Mouse (Mus musculus) heart, embryonic 11.5 days (tissue): ENCODE measurements around the gene Selenom. TPM values are rescaled to one million over a fixed set of nuclear protein-coding genes. Genes with fewer than 3 reads are reported as not detected.

ENCODE experiments used
- ATAC-seq: fragments of 200-750 bp; cut with Nextera tagmentation; replicated peaks from 2 replicates; pipeline ENCODE4 v1.8.0; 2017; ENCODE audit warnings: moderate library complexity; ENCODE audit not compliant: insufficient number of reproducible peaks, low FRiP score, low TSS enrichment
- H3K27ac ChIP-seq: fragments of 300-500 bp; sonication (generic); 2 replicates; pipeline ENCODE4 v1.5.1; 2014; ENCODE audit warnings: mild to moderate bottlenecking, low read depth, low read length
- H3K27me3 ChIP-seq: fragments of 300-500 bp; sonication (generic); 2 replicates; pipeline ENCODE4 v1.6.1; 2014; ENCODE audit warnings: mild to moderate bottlenecking, low read length, mixed read lengths; ENCODE audit not compliant: control insufficient read depth, insufficient read depth
- H3K36me3 ChIP-seq: fragments of 300-500 bp; sonication (generic); 2 replicates; pipeline ENCODE4 v1.6.1; 2014; ENCODE audit warnings: mild to moderate bottlenecking, low read length, moderate library complexity, mixed read lengths; ENCODE audit not compliant: control insufficient read depth, insufficient read depth
- H3K4me1 ChIP-seq: fragments of 300-500 bp; sonication (generic); 2 replicates; pipeline ENCODE4 v1.6.1; 2014; ENCODE audit warnings: low read length; ENCODE audit not compliant: control insufficient read depth, insufficient read depth
- H3K4me2 ChIP-seq: fragments of 300-500 bp; sonication (generic); 2 replicates; pipeline ENCODE4 v1.6.1; 2014; ENCODE audit warnings: mild to moderate bottlenecking, moderate library complexity
- H3K4me3 ChIP-seq: fragments of 300-500 bp; sonication (generic); 2 replicates; pipeline ENCODE4 v1.5.1; 2014; ENCODE audit warnings: low read depth, low read length
- H3K9ac ChIP-seq: fragments of 300-500 bp; sonication (generic); 2 replicates; pipeline ENCODE4 v1.6.1; 2014; ENCODE audit warnings: mild to moderate bottlenecking, low read depth, low read length, moderate library complexity
- H3K9me3 ChIP-seq: fragments of 300-500 bp; sonication (generic); replicated peaks from 2 replicates; pipeline ENCODE4 v1.6.1; 2016; ENCODE audit warnings: low read length; ENCODE audit not compliant: control insufficient read depth
- WGBS: fragments of 180-500 bp; shearing (Covaris S2); extraction: QIAGEN DNeasy Blood & Tissue Kit; methylation state at CpG from one replicate; pipeline ENCODE4 v1.1.7; 2014; ENCODE audit not compliant: insufficient replicate concordance; 5-methylcytosine and 5-hydroxymethylcytosine counted together
- polyA plus RNA-seq: library from polyadenylated mRNA; unstranded; fragments of >200 nt; fragmentation: Nextera tagmentation; extraction: Ambion mirVana; gene quantifications from 2 replicates; pipeline ENCODE4 v1.2.1, GENCODE M21; 2014

Gene Selenom
- polyA plus RNA-seq, 1 experiment from 2014 or later = 127 TPM

GRCm38 (mm10) chr11:3546242-3546562 is 31.7 kb downstream of the Selenom start:
- WGBS = 36% methylated on average over 1 of the region's 1 CpGs
- peaks cover 4% of the 10 kb centered on the region; the same call in 1 of the 2 replicates for H3K9me3 ChIP-seq
- peak overlapping the region; percentile 50; the same call in 1 of the 2 replicates for H3K27ac ChIP-seq
- H3K9ac ChIP-seq = no peak overlapping the region
- no peak overlapping the region for H3K4me3 ChIP-seq
- H3K4me1 ChIP-seq = peaks cover 19% of the 10 kb centered on the region
- H3K36me3 ChIP-seq = no peaks in the 10 kb centered on the region
- H3K4me2 ChIP-seq = no peak overlapping the region
- no peak for ATAC-seq
- H3K27me3 ChIP-seq = no peaks in the 10 kb centered on the region

DNA sequence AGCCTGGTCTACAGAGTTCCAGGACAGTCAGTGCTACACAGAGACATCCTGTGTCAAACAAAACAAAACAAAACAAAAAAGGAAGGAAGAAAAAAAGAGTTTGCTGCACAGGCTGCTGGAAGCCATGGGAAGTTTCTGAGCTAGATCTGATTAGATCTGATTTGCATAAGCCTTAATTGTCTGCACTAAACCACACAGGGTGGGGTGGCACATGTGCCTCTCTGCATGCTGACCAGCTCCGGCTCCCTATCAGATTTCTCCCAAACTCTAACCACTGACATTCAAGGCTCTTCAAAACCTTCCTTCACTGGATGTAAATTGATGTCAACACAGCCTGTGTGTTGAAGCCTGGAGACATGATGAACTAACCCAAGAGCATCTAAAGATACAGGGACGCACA is 32.6 kb downstream of the Selenom start:
- Histone ChIP-seq H3K36me3 (no peaks in the 10 kb centered on the region), H3K4me2 (no peak overlapping the region), H3K9me3 (peaks cover 4% of the 10 kb centered on the region; the same call in 1 of the 2 replicates), H3K27me3 (no peaks in the 10 kb centered on the region), H3K4me1 (peaks cover 19% of the 10 kb centered on the region), H3K27ac (no peak overlapping the region), H3K9ac (no peak overlapping the region), H3K4me3 (no peak overlapping the region)
- WGBS = 86% methylated on average over 2 of the region's 2 CpGs
- ATAC-seq = no peak

DNA sequence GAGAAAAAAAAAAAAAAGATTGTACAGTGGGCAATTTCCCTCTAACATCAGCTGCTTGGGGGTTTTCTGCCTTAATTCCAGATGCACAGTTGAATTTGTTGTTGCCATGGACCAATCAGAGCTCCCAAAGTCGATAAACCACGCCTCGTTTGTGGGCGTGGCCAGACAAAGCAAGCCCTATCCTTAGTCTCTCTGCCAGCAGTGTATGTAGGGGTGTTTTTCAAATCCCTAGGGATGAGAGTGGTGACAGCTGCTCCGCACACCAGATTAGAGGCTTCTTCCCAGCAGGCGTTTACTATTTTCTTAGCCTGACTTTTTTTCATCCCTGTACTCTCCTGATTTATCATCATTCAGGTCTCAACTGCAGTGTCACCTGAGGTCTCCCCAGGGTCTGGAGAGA is 33.5 kb downstream of the Selenom start:
- Histone ChIP-seq H3K4me2 (no peak overlapping the region), H3K27ac (no peak overlapping the region), H3K9me3 (peaks cover 4% of the 10 kb centered on the region; the same call in 1 of the 2 replicates), H3K4me1 (peaks cover 17% of the 10 kb centered on the region), H3K9ac (no peak overlapping the region), H3K36me3 (no peaks in the 10 kb centered on the region), H3K4me3 (no peak overlapping the region), H3K27me3 (no peaks in the 10 kb centered on the region)
- 24% methylated on average over 6 of the region's 6 CpGs for WGBS
- ATAC-seq = 0 out of 2 replicates have a peak, but pooled peaks have one; percentile 35

- WGBS = 57% methylated on average over 3 of the region's 3 CpGs
- H3K4me3 ChIP-seq = no peak overlapping the region
- no peaks in the 10 kb centered on the region for H3K36me3 ChIP-seq
- no peaks in the 10 kb centered on the region for H3K27me3 ChIP-seq
- no peak overlapping the region for H3K27ac ChIP-seq
- H3K4me1 ChIP-seq = peaks cover 14% of the 10 kb centered on the region
- peaks cover 4% of the 10 kb centered on the region; the same call in 1 of the 2 replicates for H3K9me3 ChIP-seq
- no peak overlapping the region for H3K9ac ChIP-seq
- no peak overlapping the region for H3K4me2 ChIP-seq
- ATAC-seq = no peak
These were observed 34.2 kb downstream of the Selenom start for GRCm38 (mm10) chr11:3548564-3549295.

DNA sequence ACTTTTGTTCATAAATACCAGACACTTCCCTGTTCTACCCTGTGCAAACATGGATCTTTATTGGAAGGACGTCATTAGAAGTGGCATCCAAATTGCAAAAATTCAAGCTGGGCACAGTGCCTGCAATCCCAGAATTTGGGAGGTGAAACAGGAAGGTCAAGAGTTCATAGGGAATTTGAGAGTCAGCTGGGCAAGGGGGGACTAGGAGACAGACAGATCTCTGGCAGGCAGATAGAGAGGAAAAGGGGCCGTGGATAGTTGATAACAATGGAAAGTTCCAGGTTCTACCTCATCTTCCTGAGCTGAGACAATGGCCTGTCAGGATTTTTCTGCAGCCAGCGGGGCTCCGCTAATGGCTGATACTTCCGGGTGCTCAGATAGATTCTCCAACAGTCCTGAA is 35.3 kb downstream of the Selenom start:
- ATAC-seq = no peak
- no peak overlapping the region for H3K4me3 ChIP-seq
- no peak overlapping the region for H3K9ac ChIP-seq
- H3K9me3 ChIP-seq = no peaks in the 10 kb centered on the region; the same call in 1 of the 2 replicates
- 63% methylated on average over 5 of the region's 5 CpGs for WGBS
- H3K27me3 ChIP-seq = no peaks in the 10 kb centered on the region
- H3K36me3 ChIP-seq = no peaks in the 10 kb centered on the region
- no peak overlapping the region for H3K27ac ChIP-seq
- H3K4me2 ChIP-seq = no peak overlapping the region
- H3K4me1 ChIP-seq = peaks cover 14% of the 10 kb centered on the region

- H3K4me3 ChIP-seq = no peak overlapping the region
- ATAC-seq = no peak
- H3K9me3 ChIP-seq = no peaks in the 10 kb centered on the region
- 0 out of 2 replicates have a peak, but pooled peaks cover 3% of the 10 kb centered on the region for H3K4me1 ChIP-seq
- 71% methylated on average over 4 of the region's 4 CpGs for WGBS
- no peak overlapping the region for H3K27ac ChIP-seq
- H3K4me2 ChIP-seq = no peak overlapping the region
- no peaks in the 10 kb centered on the region for H3K27me3 ChIP-seq
- H3K9ac ChIP-seq = no peak overlapping the region
- H3K36me3 ChIP-seq = no peaks in the 10 kb centered on the region
These were observed 40.5 kb downstream of the Selenom start for GRCm38 (mm10) chr11:3554976-3555375.

DNA sequence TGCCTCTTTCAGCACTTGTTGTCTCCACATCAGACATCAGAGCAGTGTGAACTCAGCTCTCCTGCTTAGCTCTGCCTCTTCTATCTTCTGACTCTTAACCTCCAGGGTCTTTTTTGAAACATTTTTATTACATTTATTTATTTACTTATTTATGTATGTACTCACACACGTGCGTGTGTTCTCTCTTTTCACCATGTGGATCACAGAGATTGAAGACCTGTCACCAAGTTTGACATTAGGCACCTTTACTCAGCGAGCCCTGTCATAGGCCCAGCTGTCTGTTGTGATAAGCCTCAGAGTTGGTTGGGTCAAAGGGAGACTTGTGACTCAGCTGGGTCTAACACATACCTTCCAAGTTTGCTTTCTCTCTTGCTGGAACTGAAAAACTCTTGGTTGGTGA is 43.4 kb downstream of the Selenom start:
- Histone ChIP-seq H3K9ac (no peak overlapping the region), H3K4me1 (peaks cover 12% of the 10 kb centered on the region; the same call in 1 of the 2 replicates), H3K4me3 (no peak overlapping the region), H3K27ac (no peak overlapping the region), H3K9me3 (no peaks in the 10 kb centered on the region), H3K27me3 (no peaks in the 10 kb centered on the region), H3K4me2 (no peak overlapping the region), H3K36me3 (no peaks in the 10 kb centered on the region)
- 23% methylated on average over 3 of the region's 3 CpGs for WGBS
- no peak for ATAC-seq

GRCm38 (mm10) chr11:3560202-3560601 is 45.7 kb downstream of the Selenom start:
- no peak for ATAC-seq

GRCm38 (mm10) chr11:3563853-3564252 is 49.4 kb downstream of the Selenom start:
- peaks cover 25% of the 10 kb centered on the region for H3K4me1 ChIP-seq
- H3K9me3 ChIP-seq = no peaks in the 10 kb centered on the region
- peak overlapping the region; percentile 70 for H3K27ac ChIP-seq
- H3K4me2 ChIP-seq = no peak overlapping the region
- no peaks in the 10 kb centered on the region for H3K27me3 ChIP-seq
- no peaks in the 10 kb centered on the region for H3K36me3 ChIP-seq
- H3K9ac ChIP-seq = no peak overlapping the region
- 63% methylated on average over 6 of the region's 6 CpGs for WGBS
- no peak overlapping the region for H3K4me3 ChIP-seq
- no peak for ATAC-seq

More at GRCm38 (mm10) chr11:3560202-3560601, 45.7 kb downstream of the Selenom start:
- H3K27ac ChIP-seq = no peak overlapping the region
- H3K4me3 ChIP-seq = no peak overlapping the region
- peaks cover 28% of the 10 kb centered on the region for H3K4me1 ChIP-seq
- 69% methylated on average over 5 of the region's 5 CpGs for WGBS
- H3K9me3 ChIP-seq = no peaks in the 10 kb centered on the region
- H3K9ac ChIP-seq = no peak overlapping the region
- no peaks in the 10 kb centered on the region for H3K36me3 ChIP-seq
- no peaks in the 10 kb centered on the region for H3K27me3 ChIP-seq
- H3K4me2 ChIP-seq = no peak overlapping the region
